Mouse (Mus musculus) thymus, adult 18-20 months (tissue): ENCODE measurements around the gene Timm22.

ENCODE experiments used
- DNase-seq, 2 experiments: peaks; one replicate each; pipeline ENCODE4 v3.0.0; 2022; ENCODE audit warnings: mixed read lengths in 2 of 2

The Timm22 gene

GRCm38 (mm10) chr11:76406702-76407583 lies at the start of gene Timm22:
Gene Timm22 (plus strand): TSS chr11:76406952.
- peak; percentile 93 to 96 for DNase-seq

DNA sequence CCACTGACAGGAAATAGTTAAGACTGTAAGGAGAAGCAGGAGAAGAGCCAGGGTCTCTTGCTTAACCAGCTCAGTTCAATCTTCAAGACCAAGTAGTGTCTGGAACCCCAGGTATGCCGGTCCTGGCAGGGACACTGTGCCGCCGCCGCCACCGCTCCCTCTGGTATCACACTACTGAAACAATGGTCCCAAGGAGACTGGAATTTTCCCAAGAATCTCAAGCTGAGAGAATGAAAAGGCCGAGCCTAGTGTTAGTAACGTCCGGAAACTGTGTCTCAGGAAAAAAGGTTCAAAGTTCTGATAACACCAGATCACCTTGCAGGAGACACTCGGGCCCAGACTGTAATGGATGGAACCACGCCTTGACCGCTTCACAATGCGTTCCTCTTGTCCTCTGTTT lies 49.3 kb upstream of the Timm22 start:
- no peak for DNase-seq

DNA sequence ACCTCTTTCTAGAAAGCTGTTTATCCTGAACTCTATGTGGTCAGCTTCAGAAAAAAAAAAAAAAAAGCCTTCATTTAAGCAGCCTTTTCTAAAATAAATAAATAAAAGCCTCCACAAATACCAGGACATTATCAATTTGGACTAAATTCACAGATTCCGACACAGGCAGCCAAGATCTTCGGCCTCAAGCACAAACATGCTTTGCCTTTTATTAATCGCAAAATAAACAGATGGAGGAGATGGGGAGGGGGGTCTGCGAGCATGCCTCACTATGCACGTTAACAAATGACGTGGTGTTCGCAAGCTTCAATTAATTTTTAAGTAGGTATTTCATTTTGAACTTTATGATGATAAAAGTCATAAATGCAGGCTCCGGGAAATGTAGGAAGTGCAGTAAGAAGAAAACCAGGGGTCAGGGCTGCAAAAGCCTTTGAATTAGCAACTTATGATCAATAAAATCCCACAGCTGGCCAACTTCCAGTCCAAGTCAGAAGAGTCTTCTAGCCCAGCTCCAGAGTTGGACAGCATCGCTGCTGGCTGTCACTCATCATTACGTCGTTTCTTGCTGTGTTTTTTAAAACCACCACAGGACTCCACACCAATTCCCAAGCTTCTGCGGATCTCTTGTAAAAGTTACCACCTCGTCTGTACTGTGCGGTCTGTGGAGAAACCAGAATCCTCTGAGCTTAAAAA lies 48.0 kb upstream of the Timm22 start:
- DNase-seq: no peak

- DNase-seq: no peak
Measured at GRCm38 (mm10) chr11:76360255-76360654, 46.5 kb upstream of the Timm22 start.

GRCm38 (mm10) chr11:76361422-76361821 lies 45.3 kb upstream of the Timm22 start:
- DNase-seq: no peak

- DNase-seq: no peak
Measured at GRCm38 (mm10) chr11:76363178-76363577, 43.6 kb upstream of the Timm22 start.

DNA sequence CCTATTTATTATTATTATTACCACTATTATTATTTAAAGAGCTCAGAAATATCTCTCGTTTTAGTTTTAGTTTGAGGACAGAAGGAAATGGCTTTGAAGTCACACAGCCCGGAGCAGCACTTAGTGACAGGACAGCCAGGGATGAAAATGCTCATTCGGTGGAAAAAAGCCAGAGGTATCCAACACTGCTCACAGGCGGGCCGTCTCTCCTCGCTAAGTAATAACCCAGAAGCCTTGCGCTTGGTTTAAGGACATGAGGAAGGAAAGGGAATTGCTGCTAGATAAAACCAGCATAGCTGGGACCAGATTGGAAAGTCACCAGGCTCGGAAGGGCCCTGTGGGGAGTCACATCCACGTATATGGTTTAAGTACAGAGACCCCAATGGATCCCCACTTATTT lies 43.1 kb upstream of the Timm22 start:
- no peak for DNase-seq

DNA sequence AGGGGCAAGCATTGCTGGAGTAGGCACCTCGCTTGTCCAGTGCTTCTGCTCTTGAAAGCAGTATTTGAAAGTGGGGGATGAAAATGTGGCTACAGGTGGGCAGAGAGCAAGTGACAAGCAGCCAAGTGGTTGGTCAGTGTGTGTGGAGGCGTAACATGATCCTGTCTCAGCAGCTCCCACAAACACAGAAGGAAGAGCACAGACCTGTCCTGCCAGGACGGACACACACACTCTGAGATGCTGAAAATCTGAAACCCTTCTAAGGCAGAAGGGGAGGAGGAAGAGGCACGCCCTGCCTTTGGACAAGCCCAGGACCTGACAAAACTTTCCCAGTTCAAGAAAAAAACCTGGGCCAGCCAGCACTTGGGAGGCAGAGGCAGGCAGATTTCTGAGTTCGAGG lies 42.7 kb upstream of the Timm22 start:
- no peak for DNase-seq

- DNase-seq: no peak
Measured at GRCm38 (mm10) chr11:76366720-76367119, 40.0 kb upstream of the Timm22 start.

DNA sequence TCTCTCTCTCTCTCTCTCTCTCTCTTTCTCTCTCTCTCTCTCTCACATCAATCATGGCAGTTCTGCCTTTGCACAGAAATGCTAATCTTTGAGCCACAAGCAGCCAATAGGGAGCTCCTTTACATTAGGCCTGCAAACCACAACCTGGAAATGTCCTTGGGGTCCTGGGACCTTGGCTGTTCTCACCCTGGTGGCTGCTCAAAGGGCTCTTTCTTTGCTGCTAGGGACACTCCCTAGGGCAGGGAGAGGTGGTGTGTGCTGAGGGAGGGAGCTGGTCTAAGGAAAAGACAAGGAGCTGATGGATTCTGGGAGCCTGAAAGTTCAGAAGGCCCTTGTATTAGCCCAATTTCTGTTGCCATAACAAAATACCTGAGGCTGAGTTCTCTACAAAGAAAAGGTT lies 36.3 kb upstream of the Timm22 start:
- DNase-seq: no peak

- DNase-seq: no peak
Measured at GRCm38 (mm10) chr11:76372120-76372519, 34.6 kb upstream of the Timm22 start.

DNA sequence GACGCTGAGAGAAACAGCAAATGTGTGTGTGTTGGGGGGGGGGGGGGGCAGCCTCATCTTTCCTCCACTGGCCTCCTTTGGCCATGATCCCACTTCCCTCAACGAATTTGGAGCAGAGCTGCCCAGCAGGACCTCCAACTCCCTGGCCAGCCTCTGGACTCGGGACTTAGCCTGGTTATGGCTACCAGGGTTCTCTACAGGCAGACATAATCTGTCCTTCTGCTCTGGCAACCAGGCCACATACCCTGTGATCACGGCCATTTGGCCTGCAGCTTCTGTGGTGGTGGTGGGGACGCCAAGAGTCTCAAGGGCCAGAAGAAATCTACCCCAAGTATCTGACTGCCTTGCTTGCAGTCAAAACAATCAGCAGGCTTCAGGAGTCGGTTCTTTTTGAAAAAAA lies 34.2 kb upstream of the Timm22 start:
- DNase-seq: no peak

GRCm38 (mm10) chr11:76374491-76375185 lies 32.1 kb upstream of the Timm22 start:
- peak in 1 of 2 experiments; percentile 8 for DNase-seq

DNA sequence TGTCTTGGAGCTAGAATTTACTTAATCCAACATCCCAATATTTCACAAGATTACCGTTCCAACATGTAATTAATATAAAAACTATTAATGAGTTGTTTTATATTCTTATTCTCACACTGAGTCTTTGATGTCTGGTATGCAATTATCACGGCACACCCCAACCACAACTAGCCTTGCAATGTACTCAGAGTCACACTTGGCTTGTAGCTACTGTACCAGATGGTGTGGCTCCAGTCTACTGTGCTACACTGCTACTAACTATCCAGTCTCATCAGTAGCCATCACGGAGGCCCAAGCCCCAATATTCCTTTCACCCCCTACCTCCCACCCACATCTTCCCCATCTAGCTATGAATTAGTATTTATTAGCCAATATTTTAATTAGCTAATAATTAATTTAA lies 30.3 kb upstream of the Timm22 start:
- DNase-seq: no peak

DNA sequence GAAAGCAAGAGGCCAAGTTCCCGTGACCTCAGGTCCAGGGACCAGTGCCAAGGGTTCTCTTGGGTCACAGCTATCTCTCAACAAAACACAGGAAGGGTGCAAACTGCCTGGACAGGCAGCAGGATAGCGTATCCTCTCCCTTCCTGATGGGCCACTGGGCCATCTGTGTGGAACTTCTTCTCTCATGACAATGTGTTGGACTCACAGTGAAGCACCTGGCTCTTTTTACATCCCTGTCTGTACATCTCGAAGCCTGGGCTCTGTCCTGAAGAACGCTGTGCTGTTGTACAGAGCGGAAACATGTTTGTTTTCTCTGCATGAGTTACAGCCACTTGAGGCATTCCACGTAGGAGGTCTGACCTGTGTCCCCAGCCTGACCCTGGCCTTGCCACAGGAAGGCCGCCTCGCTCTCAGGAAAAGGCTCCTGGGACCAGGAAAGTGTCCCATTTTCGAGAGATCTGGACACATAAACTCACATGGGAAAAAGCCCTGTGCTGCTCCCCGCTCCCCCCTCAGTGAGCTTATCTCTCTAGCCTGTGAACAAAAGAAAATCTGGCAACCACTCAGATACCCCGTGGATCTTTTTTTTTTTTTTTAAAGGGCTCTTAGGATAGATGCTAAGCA lies 26.7 kb upstream of the Timm22 start:
- DNase-seq: no peak

DNA sequence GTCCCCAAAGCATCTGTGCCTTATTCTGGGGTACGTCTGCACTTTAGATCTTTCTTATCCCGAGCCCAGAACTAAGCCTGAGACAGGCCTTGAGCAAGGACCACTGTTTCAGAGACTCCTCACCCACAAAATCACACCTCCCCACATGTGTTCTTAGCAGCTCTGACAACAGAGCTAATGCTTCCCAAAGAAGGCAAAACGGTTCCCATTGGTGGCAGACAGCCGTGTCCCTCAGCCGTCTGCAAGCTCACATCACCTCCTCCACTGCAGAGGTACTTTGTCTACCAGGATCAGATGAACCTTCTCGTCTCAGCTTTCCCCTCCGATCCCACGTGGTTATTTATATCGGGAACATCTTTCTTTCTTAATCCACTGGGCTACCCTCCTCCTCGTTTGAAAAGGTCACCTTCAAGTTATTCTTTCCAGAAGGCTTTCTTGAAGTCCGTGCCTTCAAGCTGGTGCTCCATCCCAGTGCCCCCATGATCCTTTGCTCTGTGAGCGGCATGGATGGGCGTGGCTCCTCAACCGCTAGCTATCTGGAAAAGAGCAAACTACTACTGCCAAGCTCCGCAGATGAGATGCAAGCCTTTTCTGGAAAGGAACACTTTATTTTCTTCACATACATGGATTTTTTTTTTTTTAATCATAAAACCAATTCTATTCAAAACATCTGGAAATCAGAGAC lies 25.4 kb upstream of the Timm22 start:
- no peak for DNase-seq

DNA sequence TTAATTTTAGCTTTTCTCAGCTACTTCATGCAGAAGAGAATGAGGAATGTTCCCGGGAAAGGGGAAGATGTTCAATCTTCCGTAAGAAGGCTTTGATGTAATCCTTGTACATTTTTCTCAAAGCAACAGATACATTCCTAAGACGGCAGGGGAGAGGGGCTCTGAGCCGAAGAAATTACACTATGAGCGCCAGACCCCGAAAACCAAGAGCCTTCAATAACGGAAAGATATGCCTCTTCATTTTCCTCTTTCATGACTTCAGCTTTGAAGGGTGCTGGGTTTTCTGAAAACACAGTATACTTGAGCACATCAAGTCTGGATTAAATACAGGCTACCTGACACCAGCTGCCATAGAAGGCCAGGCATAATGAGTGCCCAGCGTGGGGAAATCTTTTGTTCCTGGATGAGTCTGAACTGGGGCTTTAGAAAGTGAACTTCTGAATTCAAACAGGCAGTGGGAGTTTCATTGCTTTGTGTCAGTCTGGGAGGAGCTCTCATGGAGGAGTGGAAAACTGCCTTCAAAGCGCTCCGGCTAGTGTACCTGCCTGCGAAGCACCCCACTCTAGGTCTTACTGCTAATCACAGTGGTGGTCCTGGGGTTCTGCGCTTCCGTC lies 23.9 kb upstream of the Timm22 start:
- DNase-seq: no peak

- no peak for DNase-seq
Measured at GRCm38 (mm10) chr11:76384307-76384706, 22.4 kb upstream of the Timm22 start.

- no peak for DNase-seq
Measured at GRCm38 (mm10) chr11:76385017-76385416, 21.7 kb upstream of the Timm22 start.

- DNase-seq: no peak
Measured at GRCm38 (mm10) chr11:76385746-76386145, 21.0 kb upstream of the Timm22 start.

GRCm38 (mm10) chr11:76387097-76387496 lies 19.7 kb upstream of the Timm22 start:
- no peak for DNase-seq

DNA sequence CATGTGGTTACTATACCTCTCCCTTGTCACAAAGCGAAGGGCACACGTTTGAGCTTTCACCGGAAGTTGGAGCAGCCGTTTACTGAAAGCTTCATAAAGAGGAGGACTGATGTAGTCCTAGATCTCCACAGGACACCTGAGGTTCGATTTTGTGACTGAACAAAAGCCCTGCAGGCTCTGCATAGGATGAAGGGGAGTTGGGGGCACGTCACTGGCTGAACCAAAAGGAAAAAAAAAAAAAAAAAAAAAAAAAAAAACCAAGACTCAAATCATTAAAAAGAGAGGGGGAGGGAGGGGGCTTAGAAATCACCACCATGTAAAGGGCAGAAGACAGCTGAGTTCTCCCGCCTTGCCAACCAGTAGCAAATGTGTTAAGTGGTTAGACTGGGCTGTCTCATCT lies 18.0 kb upstream of the Timm22 start:
- DNase-seq: no peak
